10 mouse cellular contexts compared by ENCODE assay signal in the genomic region with DNA sequence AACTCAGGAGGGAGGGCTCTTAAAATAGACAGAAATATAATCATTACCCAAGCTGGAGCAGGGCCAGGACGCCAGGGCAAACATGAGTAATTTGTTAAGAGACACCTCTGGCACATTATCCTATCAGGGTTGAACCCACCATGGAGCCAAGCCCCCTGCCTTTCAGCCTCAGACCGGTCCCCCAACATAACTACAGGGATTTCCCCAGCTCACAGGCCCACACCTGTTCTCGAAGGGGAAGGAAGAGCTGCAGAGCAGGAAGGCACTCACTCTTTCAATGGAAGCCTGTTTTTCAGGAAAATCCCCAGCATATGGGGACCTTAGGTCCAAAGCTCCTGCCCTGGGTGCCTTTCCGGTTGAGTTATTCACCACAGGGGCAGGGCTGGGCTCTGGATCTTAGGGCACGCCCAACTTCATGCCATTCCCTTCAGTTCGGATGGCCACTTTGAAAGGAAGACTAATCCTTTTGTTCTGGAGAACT. TPM values are rescaled to one million over a fixed set of nuclear protein-coding genes. Genes with fewer than 3 reads are reported as not detected.
A peak's percentile ranks its signal among the peaks of the same experiment; 100 is the strongest.
DNase-seq lines count a peak whose midpoint lies in the region; ATAC-seq and TF ChIP-seq lines count a peak whose summit lies in the region.
"Had no signal": no experiment of that assay in that cellular context is flagged by ENCODE, and none has a peak within 500 bp of the region (broad histone marks: within the 10 kb centered on the region; RNA-seq: fewer than 3 reads in every experiment).

No protein-coding gene starts in this region.

- no peaks in the 10 kb centered on the region for H3K9me3 ChIP-seq in heart, embryonic 12.5 days (replicated peaks)
- H3K9me3 ChIP-seq in E14TG2a.4 (ENCODE audit: low read length), result no peaks in the 10 kb centered on the region
- H3K9me3 ChIP-seq in kidney, postnatal 0 days (replicated peaks; ENCODE audit: low read length), result no peaks in the 10 kb centered on the region
- no peaks in the 10 kb centered on the region for H3K9me3 ChIP-seq in midbrain, embryonic 14.5 days (ENCODE audit: control insufficient read depth, low read length)
- H3K9me3 ChIP-seq: neural tube, embryonic 12.5 days had no signal

- ATAC-seq in heart, embryonic 12.5 days (ENCODE audit: insufficient number of reproducible peaks, low FRiP score), result no peak
- ATAC-seq in kidney, postnatal 0 days (replicated peaks; ENCODE audit: low FRiP score, low read depth), result peak; percentile 69
- ATAC-seq in midbrain, embryonic 14.5 days (ENCODE audit: low FRiP score, low TSS enrichment), result no peak
- ATAC-seq: CD4-positive, CD25-positive, alpha-beta regulatory T cell, adult 4 months had no signal

- intact Hi-C loops in heart, postnatal 36 days (cut with DNase I), result no loop called here
- intact Hi-C loops in left cerebral cortex, postnatal 36 days (cut with DNase I), result no loop called here

- 30% methylated on average over 6 of the region's 6 CpGs for WGBS in heart, embryonic 12.5 days
- WGBS in kidney, postnatal 0 days, result 23% methylated on average over 6 of the region's 6 CpGs
- WGBS in midbrain, embryonic 14.5 days, result 7% methylated on average over 6 of the region's 6 CpGs

- TF ChIP-seq POLR2A in embryonic fibroblast, embryonic 13.5 days (IDR thresholded peaks at IDR 0.05; ENCODE audit: low read depth, low read length), result no peak

- no peak overlapping the region for H3K4me3 ChIP-seq in heart, embryonic 12.5 days
- peak overlapping the region; percentile 96 for H3K4me3 ChIP-seq in E14TG2a.4 (replicated peaks; ENCODE audit: low read length)
- no peak overlapping the region for H3K4me3 ChIP-seq in embryonic fibroblast, embryonic 13.5 days (ENCODE audit: insufficient read depth, low read length)
- H3K4me3 ChIP-seq in kidney, postnatal 0 days (replicated peaks; ENCODE audit: low read depth, low read length), result no peak overlapping the region
- H3K4me3 ChIP-seq in midbrain, embryonic 14.5 days (replicated peaks; ENCODE audit: low read depth, low read length), result no peak overlapping the region
- H3K4me3 ChIP-seq: neural tube, embryonic 12.5 days had no signal

- no peaks in the 10 kb centered on the region for H3K36me3 ChIP-seq in heart, embryonic 12.5 days
- peaks cover 66% of the 10 kb centered on the region for H3K36me3 ChIP-seq in E14TG2a.4 (ENCODE audit: insufficient read depth, low read length)
- no peaks in the 10 kb centered on the region for H3K36me3 ChIP-seq in kidney, postnatal 0 days (ENCODE audit: insufficient read depth, low read length)
- H3K36me3 ChIP-seq in midbrain, embryonic 14.5 days (ENCODE audit: control insufficient read depth, insufficient read depth, low read length), result no peaks in the 10 kb centered on the region
- H3K36me3 ChIP-seq: neural tube, embryonic 12.5 days had no signal

- no peak overlapping the region for H3K9ac ChIP-seq in heart, embryonic 12.5 days
- H3K9ac ChIP-seq in kidney, postnatal 0 days (ENCODE audit: low read depth, low read length), result no peak overlapping the region
- H3K9ac ChIP-seq in midbrain, embryonic 14.5 days (replicated peaks; ENCODE audit: low read length), result no peak overlapping the region
- H3K9ac ChIP-seq: neural tube, embryonic 12.5 days had no signal

- H3K27me3 ChIP-seq in heart, embryonic 12.5 days (replicated peaks), result no peaks in the 10 kb centered on the region
- no peaks in the 10 kb centered on the region for H3K27me3 ChIP-seq in E14TG2a.4 (ENCODE audit: insufficient read depth, low read length)
- no peaks in the 10 kb centered on the region for H3K27me3 ChIP-seq in kidney, postnatal 0 days (ENCODE audit: insufficient read depth, low read length)
- H3K27me3 ChIP-seq in midbrain, embryonic 14.5 days (ENCODE audit: control insufficient read depth, insufficient read depth, low read length), result no peaks in the 10 kb centered on the region
- H3K27me3 ChIP-seq: neural tube, embryonic 12.5 days had no signal

- no peak overlapping the region for H3K4me2 ChIP-seq in heart, embryonic 12.5 days
- peak overlapping the region; percentile 18 for H3K4me2 ChIP-seq in kidney, postnatal 0 days (ENCODE audit: low read length)
- H3K4me2 ChIP-seq in midbrain, embryonic 14.5 days (ENCODE audit: low read length), result no peak overlapping the region
- H3K4me2 ChIP-seq: neural tube, embryonic 12.5 days had no signal

- H3K4me1 ChIP-seq in heart, embryonic 12.5 days (replicated peaks), result peaks cover 78% of the 10 kb centered on the region
- peaks cover 86% of the 10 kb centered on the region for H3K4me1 ChIP-seq in E14TG2a.4 (replicated peaks; ENCODE audit: low read depth, low read length)
- peaks cover 28% of the 10 kb centered on the region for H3K4me1 ChIP-seq in embryonic fibroblast, embryonic 13.5 days (ENCODE audit: control insufficient read depth, insufficient read depth, low read length)
- peaks cover 59% of the 10 kb centered on the region for H3K4me1 ChIP-seq in kidney, postnatal 0 days (replicated peaks; ENCODE audit: insufficient read depth, low read length)
- H3K4me1 ChIP-seq in midbrain, embryonic 14.5 days (ENCODE audit: control insufficient read depth, insufficient read depth, low read length), result peaks cover 40% of the 10 kb centered on the region

- TF ChIP-seq CTCF in E14TG2a.4 (conservative IDR thresholded peaks at IDR 0.05; ENCODE audit: low read length), result no peak
- TF ChIP-seq CTCF in embryonic fibroblast, embryonic 13.5 days (IDR thresholded peaks at IDR 0.05; ENCODE audit: borderline replicate concordance, insufficient read depth, low read length), result no peak
- no peak for TF ChIP-seq CTCF in kidney, postnatal 0 days (IDR thresholded peaks at IDR 0.05; ENCODE audit: low read depth)

- no peak for DNase-seq in heart, postnatal 36 days
- DNase-seq in kidney, postnatal 0 days (ENCODE audit: low spot score), result peak; percentile 63
- DNase-seq in left cerebral cortex, postnatal 36 days (ENCODE audit: low spot score in 2 of 2), result no peak
- DNase-seq in spleen, postnatal 14 days (ENCODE audit: low spot score in 2 of 2), result no peak
- DNase-seq in midbrain, embryonic 14.5 days, result no peak

- peak overlapping the region; percentile 68 for H3K27ac ChIP-seq in heart, embryonic 12.5 days (ENCODE audit: poor library complexity, severe bottlenecking)
- H3K27ac ChIP-seq in embryonic fibroblast, embryonic 13.5 days (ENCODE audit: insufficient read depth, low read length), result peak overlapping the region; percentile 56; the same call in 1 of the 2 replicates
- peak overlapping the region; percentile 79 for H3K27ac ChIP-seq in kidney, postnatal 0 days
- H3K27ac ChIP-seq in midbrain, embryonic 14.5 days (replicated peaks; ENCODE audit: low read depth, low read length), result no peak overlapping the region
- H3K27ac ChIP-seq: neural tube, embryonic 12.5 days had no signal

RNA-seq across cellular contexts. Expression of a gene that starts 10.8 kb away (rescaled TPM):
- 33.6 and 34.1 TPM in 2 replicates for polyA plus RNA-seq in heart, embryonic 12.5 days (2016; fragmentation: Nextera tagmentation; extraction: Ambion mirVana)
- total RNA-seq in heart, postnatal 36 days (2021), result 1 to 10 TPM; 1.5 to 1.7 TPM
- 50.0 and 59.9 TPM in 2 replicates for polyA plus RNA-seq in embryonic fibroblast, embryonic 13.5 days (2011; ENCODE audit: insufficient read length, low read depth, missing spikeins)
- 79.8 and 88.6 TPM in 2 replicates for polyA plus RNA-seq in kidney, postnatal 0 days (2015; fragmentation: Nextera tagmentation; extraction: Ambion mirVana)
- total RNA-seq in left cerebral cortex, postnatal 36 days (2021), result 10 to 100 TPM; 41.6 to 46.6 TPM
- 15.4 and 28.1 TPM in 2 replicates for polyA plus RNA-seq in midbrain, embryonic 14.5 days (2014; fragmentation: Nextera tagmentation; extraction: Ambion mirVana)
- polyA plus RNA-seq: CD4-positive, CD25-positive, alpha-beta regulatory T cell, adult 4 months had no signal

RNA-seq across cellular contexts. Expression of a gene that starts 11.8 kb away (rescaled TPM):
- 60.6 and 66.2 TPM in 2 replicates for polyA plus RNA-seq in heart, embryonic 12.5 days (2016; fragmentation: Nextera tagmentation; extraction: Ambion mirVana)
- 10 to 100 TPM; 23.8 to 28.6 TPM for total RNA-seq in heart, postnatal 36 days (2021)
- polyA plus RNA-seq in embryonic fibroblast, embryonic 13.5 days (2011; ENCODE audit: insufficient read length, low read depth, missing spikeins), result 56.4 and 59.9 TPM in 2 replicates
- polyA plus RNA-seq in kidney, postnatal 0 days (2015; fragmentation: Nextera tagmentation; extraction: Ambion mirVana), result 89.1 and 95.9 TPM in 2 replicates
- 10 to 100 TPM; 20.3 to 28.3 TPM for total RNA-seq in left cerebral cortex, postnatal 36 days (2021)
- polyA plus RNA-seq in midbrain, embryonic 14.5 days (2014; fragmentation: Nextera tagmentation; extraction: Ambion mirVana), result 59.2 and 75.2 TPM in 2 replicates
